Mouse (Mus musculus) spleen, adult 2 months (tissue): Measurements from ENCODE around the gene Rcbtb1.

ENCODE experiments used
- CTCF ChIP-seq: fragments of 200-500 bp; IDR thresholded peaks from 2 replicates; pipeline ENCODE4 v1.5.1; 2011; ENCODE audit warnings: mild to moderate bottlenecking, inconsistent platforms; ENCODE audit not compliant: insufficient read depth, insufficient read length, insufficient replicate concordance; ENCODE audit errors: extremely low read depth
- POLR2A ChIP-seq: fragments of 200-500 bp; IDR thresholded peaks from 2 replicates; pipeline ENCODE4 v1.6.1; 2011; ENCODE audit warnings: low read depth, low read length, inconsistent platforms

DNA sequence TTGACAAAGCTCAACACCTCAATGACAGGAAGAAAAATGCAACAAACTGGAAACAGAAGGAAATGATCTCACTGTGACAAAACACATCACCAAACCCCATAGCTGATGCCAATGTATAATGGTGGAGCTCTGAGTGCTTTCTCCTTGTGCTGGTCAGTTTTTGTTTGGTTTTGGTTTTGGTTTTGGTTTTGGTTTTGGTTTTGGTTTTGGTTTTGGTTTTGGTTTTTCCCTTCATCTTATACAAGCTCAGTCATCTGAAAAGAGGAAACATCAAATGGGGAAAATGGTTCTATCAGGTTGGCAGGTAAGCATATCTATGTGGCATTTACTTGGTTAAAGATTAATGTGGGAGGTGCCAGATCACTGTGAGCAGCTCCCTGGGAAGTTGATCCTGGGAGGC, 15.5 kb upstream of the Rcbtb1 start:
- TF ChIP-seq POLR2A, result no peak
- no peak for TF ChIP-seq CTCF
